Mouse (Mus musculus) C2C12 (cell line): ENCODE results near the gene Stx6.

Experiments used
- CEBPB ChIP-seq: IDR thresholded peaks from one replicate; pipeline ENCODE4 v1.6.1; 2011; ENCODE audit warnings: low read depth, mild to moderate bottlenecking, control low read depth, moderate library complexity
- CTCF ChIP-seq: IDR thresholded peaks from one replicate; pipeline ENCODE4 v1.5.1; 2011; ENCODE audit not compliant: control insufficient read depth, insufficient read depth, insufficient read length
- FOSL1 ChIP-seq: IDR thresholded peaks from one replicate; pipeline ENCODE4 v1.8.0; 2011; ENCODE audit warnings: mild to moderate bottlenecking, low read length; ENCODE audit not compliant: poor library complexity, insufficient read depth, severe bottlenecking
- MAX ChIP-seq: IDR thresholded peaks from one replicate; pipeline ENCODE4 v1.6.1; 2011; ENCODE audit warnings: mild to moderate bottlenecking, control low read depth
- MYOD1 ChIP-seq: IDR thresholded peaks from one replicate; pipeline ENCODE4 v1.6.1; 2011; ENCODE audit warnings: low read depth; ENCODE audit not compliant: control insufficient read depth, insufficient read length
- MYOG ChIP-seq: IDR thresholded peaks from one replicate; pipeline ENCODE4 v1.6.1; 2011; ENCODE audit not compliant: control insufficient read depth, insufficient read length; ENCODE audit errors: extremely low read depth
- USF1 ChIP-seq: IDR thresholded peaks from one replicate; pipeline ENCODE4 v1.6.1; 2011; ENCODE audit warnings: low read depth, mild to moderate bottlenecking, control low read depth, moderate library complexity

DNA sequence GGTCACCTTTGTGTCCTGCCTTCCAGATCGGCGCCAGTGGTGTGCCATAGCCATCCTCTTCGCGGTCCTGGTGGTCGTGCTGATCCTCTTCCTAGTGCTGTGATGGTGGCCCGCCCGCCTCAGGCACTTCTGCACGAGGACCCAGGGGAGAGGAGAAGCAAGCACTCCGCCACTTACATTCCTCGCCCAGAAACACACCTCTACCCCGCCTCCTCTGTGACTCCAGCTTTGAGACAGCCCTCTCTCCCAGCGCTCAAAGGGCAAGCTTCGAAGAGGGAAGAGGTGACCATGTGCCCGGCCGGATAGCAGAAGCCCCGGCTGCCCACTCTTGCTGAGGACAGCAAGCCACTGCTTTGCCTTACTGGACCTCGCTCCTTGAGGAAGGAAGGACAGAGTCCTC, 43.4 kb downstream of the Stx6 start:
- TF ChIP-seq USF1 = no peak
- no peak for TF ChIP-seq MYOG
- no peak for TF ChIP-seq CEBPB
- TF ChIP-seq CTCF = no peak
- no peak for TF ChIP-seq FOSL1
- TF ChIP-seq MAX = no peak
- no peak for TF ChIP-seq MYOD1
